Mouse (Mus musculus): ENCODE data around the gene Slc44a1.

The Slc44a1 gene

GRCm38 (mm10) chr4:53600462-53600861, 160.2 kb downstream of the Slc44a1 start:
- DNase-seq (ENCODE audit: low read depth, low spot score), result peak; percentile 64

GRCm38 (mm10) chr4:53614576-53615225, 174.5 kb downstream of the Slc44a1 start:
- DNase-seq (ENCODE audit: low read depth, low spot score), result no peak

- no peak for DNase-seq (ENCODE audit: low read depth, low spot score)
These were observed 177.8 kb downstream of the Slc44a1 start for GRCm38 (mm10) chr4:53617968-53618367.

DNA sequence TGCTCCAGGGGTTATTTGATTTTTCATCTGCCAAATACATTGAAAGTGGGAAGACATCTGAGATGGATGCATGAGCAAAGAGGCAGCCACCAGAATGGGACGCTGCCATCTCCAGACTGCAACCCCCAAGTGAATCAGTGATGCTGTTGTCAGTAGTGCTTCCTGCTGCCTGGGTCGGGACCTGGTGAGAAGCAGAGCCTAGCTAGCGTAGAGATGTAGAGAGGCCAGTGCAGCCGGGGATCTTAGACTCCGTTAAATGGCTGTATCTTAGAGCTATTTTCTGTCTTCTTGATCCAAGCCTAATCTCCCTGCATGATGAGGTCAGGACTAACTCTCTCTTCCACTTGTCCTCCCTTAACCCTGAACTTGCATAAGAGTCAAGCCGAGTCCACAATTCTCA, 179.9 kb downstream of the Slc44a1 start:
- DNase-seq (ENCODE audit: low read depth, low spot score), result no peak

DNA sequence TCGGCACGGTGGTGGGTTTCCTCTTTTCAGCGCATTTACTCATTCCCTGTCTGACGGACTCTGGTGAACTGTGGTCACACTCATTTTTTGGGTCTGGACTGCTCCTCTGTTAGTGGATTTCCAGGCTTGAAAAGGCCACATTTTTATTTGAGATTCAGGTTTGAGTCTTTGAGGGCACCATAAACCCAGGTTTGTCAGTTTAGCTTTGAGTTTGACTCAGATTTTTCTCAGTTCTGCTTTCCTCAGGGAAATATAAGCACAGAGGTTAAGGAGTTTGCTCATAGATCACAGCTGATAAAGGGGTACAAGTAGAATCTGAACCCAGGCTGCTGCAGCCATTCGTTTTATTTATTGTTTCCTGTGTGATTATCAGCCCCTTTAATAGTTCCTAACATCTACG, 180.9 kb downstream of the Slc44a1 start:
- no peak for DNase-seq (ENCODE audit: low read depth, low spot score)

GRCm38 (mm10) chr4:53621490-53621889, 181.3 kb downstream of the Slc44a1 start:
- DNase-seq (ENCODE audit: low read depth, low spot score), result no peak

DNA sequence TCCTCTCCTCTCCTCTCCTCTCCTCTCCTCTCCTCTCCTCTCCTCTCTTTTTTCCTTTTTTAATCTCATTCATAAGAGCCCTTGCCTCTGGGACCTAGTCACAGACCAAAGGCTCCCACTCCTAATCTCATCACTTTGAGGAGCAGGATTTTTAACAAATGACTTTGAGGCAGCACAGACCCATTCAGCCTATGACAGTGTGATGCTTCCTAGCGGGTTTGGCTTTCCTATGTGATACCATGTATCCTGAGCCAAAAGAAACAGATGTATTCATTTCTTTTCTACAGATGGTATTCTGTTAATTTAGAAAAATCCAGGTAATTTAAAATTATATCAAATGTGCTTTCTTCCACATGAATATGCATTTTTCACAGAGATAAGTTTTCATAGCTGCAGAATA, 183.5 kb downstream of the Slc44a1 start:
- no peak for DNase-seq (ENCODE audit: low read depth, low spot score)

- no peak for DNase-seq (ENCODE audit: low read depth, low spot score)
These were observed 184.6 kb downstream of the Slc44a1 start for GRCm38 (mm10) chr4:53624816-53625215.

DNA sequence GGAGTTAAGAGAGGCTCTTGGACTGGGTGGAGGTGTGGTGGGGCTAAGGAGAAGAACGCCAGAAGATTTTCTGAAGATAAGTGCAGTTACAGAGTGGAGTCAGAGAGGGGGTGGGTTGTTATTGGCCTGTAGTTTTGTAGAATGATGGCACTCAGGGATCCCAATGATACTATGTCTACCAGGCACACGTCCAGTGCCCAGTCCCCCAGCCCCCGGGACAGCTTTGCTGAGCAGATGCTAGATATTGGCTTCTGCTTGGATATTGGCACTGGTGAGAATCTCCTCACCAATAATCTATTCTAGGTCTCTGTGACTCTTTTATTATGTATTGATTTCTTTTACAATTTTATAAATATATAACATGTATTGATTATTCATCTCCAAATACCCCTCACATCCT, 185.1 kb downstream of the Slc44a1 start:
- no peak for DNase-seq (ENCODE audit: low read depth, low spot score)

GRCm38 (mm10) chr4:53628924-53629323, 188.7 kb downstream of the Slc44a1 start:
- peak; percentile 86 for DNase-seq (ENCODE audit: low read depth, low spot score)

DNA sequence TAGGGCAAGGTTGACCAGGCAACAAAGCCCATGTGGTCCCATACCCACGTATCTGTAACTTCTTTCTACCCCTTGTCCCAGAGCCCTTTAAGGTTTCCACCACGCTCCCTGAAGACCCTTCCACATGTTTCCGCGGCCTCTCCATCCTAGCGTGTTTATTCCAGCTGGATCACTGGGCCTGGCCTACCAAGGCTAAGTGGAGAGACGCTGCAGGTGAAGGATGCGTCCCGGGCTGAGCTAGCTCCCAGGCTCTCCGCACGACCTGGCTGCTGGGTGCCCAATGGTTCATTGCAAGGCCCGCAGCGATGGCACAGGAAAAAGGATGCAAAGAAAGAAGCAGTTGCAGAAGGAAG, 190.7 kb downstream of the Slc44a1 start:
- no peak for DNase-seq (ENCODE audit: low read depth, low spot score)

- peak; percentile 60 for DNase-seq (ENCODE audit: low read depth, low spot score)
These were observed 191.2 kb downstream of the Slc44a1 start, which contains the start of gene Fsd1l for GRCm38 (mm10) chr4:53631316-53632010. Gene Fsd1l (plus strand): TSS chr4:53631471.

DNA sequence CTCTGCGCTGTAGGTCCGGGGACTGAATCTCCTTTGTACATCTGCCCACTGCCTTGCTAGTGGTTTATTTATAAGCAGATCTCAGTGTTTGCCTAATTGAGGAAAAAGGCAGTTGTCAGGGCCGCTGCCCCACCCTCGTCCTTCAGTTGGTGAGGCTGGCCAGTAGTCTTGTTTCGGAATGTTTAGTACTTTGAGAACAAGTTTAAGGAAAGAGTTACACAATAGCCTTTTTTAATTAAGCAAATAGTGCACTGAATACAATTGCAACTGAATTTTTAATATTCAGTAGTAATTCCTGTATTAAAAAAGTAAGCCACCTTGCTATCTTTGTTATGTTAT, 191.8 kb downstream of the Slc44a1 start:
- no peak for DNase-seq (ENCODE audit: low read depth, low spot score)

GRCm38 (mm10) chr4:53635336-53635735, 195.1 kb downstream of the Slc44a1 start:
- no peak for DNase-seq (ENCODE audit: low read depth, low spot score)

- no peak for DNase-seq (ENCODE audit: low read depth, low spot score)
These were observed 197.2 kb downstream of the Slc44a1 start for GRCm38 (mm10) chr4:53637269-53637909.

GRCm38 (mm10) chr4:53638549-53639123, 198.4 kb downstream of the Slc44a1 start:
- peak; percentile 32 for DNase-seq (ENCODE audit: low read depth, low spot score)

DNA sequence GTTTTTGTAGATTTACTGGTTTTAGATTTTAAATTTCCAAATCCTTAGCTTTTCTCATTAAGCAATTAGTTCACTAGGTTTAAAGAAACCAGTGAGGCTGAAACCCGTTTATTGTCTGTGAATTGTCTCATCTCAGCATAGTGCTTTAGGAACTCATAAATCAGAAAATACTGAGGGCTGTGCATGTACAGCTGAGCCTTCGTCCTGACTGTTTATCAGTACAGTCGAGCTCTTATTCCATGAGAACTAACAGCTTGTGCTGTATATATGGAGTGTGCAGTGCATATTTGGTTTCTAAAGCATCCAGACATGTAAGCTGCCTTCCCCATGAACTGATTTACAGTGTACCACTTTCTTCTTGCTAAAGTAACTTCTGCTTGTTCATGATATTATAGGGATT, 217.8 kb downstream of the Slc44a1 start:
- DNase-seq (ENCODE audit: low read depth, low spot score), result no peak

- no peak for DNase-seq (ENCODE audit: low read depth, low spot score)
These were observed 220.5 kb downstream of the Slc44a1 start for GRCm38 (mm10) chr4:53660711-53661110.

Data from skeletal muscle tissue, adult 2 months (tissue).